Mouse (Mus musculus): Measurements from ENCODE around the gene Kif19a. TPM values are rescaled to one million over a fixed set of nuclear protein-coding genes. Genes with fewer than 3 reads are reported as not detected.

Gene Kif19a
- polyA plus RNA-seq, 2 experiments, result 0.09 TPM; not detected in 1

GRCm38 (mm10) chr11:114791891-114792411 is 26.8 kb downstream of the Kif19a start:
- Histone ChIP-seq H3K9ac (replicated peaks) (no peak overlapping the region), H3K9me3 (ENCODE audit: control insufficient read depth, low read length) (no peaks in the 10 kb centered on the region), H3K4me1 (replicated peaks; ENCODE audit: control insufficient read depth in 2 of 2, insufficient read depth in 2 of 2, low read length in 1 of 2) (no peaks in the 10 kb centered on the region), H3K4me2 (ENCODE audit: low read depth) (peak overlapping the region; percentile 39), H3K4me3 (ENCODE audit: insufficient read depth in 1 of 2, low read depth in 2 of 2, low read length in 2 of 2) (peak overlapping the region in 1 of 2 experiments; percentile 2; a peak in 1 of 4 replicates), H3K27me3 (ENCODE audit: control insufficient read depth, insufficient read depth, low read length) (peaks cover 44% of the 10 kb centered on the region), H3K27ac (no peak overlapping the region), H3K36me3 (replicated peaks; ENCODE audit: control insufficient read depth, insufficient read depth, low read depth) (no peaks in the 10 kb centered on the region)
- no peak for ATAC-seq (ENCODE audit: insufficient read depth)
- no peak for DNase-seq (ENCODE audit: low read depth in 3 of 3, low spot score in 3 of 3)
- WGBS (ENCODE audit: insufficient replicate concordance), result 3% methylated on average over 59 of the region's 59 CpGs
- TF ChIP-seq EP300 (IDR thresholded peaks at IDR 0.05; ENCODE audit: low read depth) (no peak), CTCF (IDR thresholded peaks at IDR 0.05; ENCODE audit: low read depth) (no peak)

- H3K4me2 ChIP-seq (ENCODE audit: low read depth), result no peak overlapping the region
- no peak for TF ChIP-seq EP300 (IDR thresholded peaks at IDR 0.05; ENCODE audit: low read depth)
- TF ChIP-seq CTCF (IDR thresholded peaks at IDR 0.05; ENCODE audit: low read depth), result no peak
- DNase-seq (ENCODE audit: low read depth in 3 of 3, low spot score in 3 of 3) (no peak), ATAC-seq (ENCODE audit: insufficient read depth) (no peak)
- H3K4me1 ChIP-seq (replicated peaks; ENCODE audit: control insufficient read depth in 2 of 2, insufficient read depth in 2 of 2, low read length in 1 of 2), result no peaks in the 10 kb centered on the region
- H3K4me3 ChIP-seq (ENCODE audit: insufficient read depth in 1 of 2, low read depth in 2 of 2, low read length in 2 of 2), result no peak overlapping the region
- H3K27me3 ChIP-seq (ENCODE audit: control insufficient read depth, insufficient read depth, low read length), result peaks cover 44% of the 10 kb centered on the region
- no peaks in the 10 kb centered on the region for H3K9me3 ChIP-seq (ENCODE audit: control insufficient read depth, low read length)
- H3K27ac ChIP-seq, result no peak overlapping the region
- 20% methylated on average over 5 of the region's 5 CpGs for WGBS (ENCODE audit: insufficient replicate concordance)
- H3K9ac ChIP-seq (replicated peaks), result no peak overlapping the region
- H3K36me3 ChIP-seq (replicated peaks; ENCODE audit: control insufficient read depth, insufficient read depth, low read depth), result no peaks in the 10 kb centered on the region
These were observed 27.8 kb downstream of the Kif19a start for GRCm38 (mm10) chr11:114792931-114793494.

- H3K27me3 ChIP-seq (ENCODE audit: control insufficient read depth, insufficient read depth, low read length), result peaks cover 44% of the 10 kb centered on the region
- H3K4me1 ChIP-seq (replicated peaks; ENCODE audit: control insufficient read depth in 2 of 2, insufficient read depth in 2 of 2, low read length in 1 of 2), result no peaks in the 10 kb centered on the region
- no peaks in the 10 kb centered on the region for H3K9me3 ChIP-seq (ENCODE audit: control insufficient read depth, low read length)
- ATAC-seq (ENCODE audit: insufficient read depth) (no peak), DNase-seq (ENCODE audit: low read depth in 3 of 3, low spot score in 3 of 3) (no peak)
- TF ChIP-seq EP300 (IDR thresholded peaks at IDR 0.05; ENCODE audit: low read depth), result no peak
- TF ChIP-seq CTCF (IDR thresholded peaks at IDR 0.05; ENCODE audit: low read depth), result no peak
- no peak overlapping the region for H3K4me2 ChIP-seq (ENCODE audit: low read depth)
- no peaks in the 10 kb centered on the region for H3K36me3 ChIP-seq (replicated peaks; ENCODE audit: control insufficient read depth, insufficient read depth, low read depth)
- no peak overlapping the region for H3K4me3 ChIP-seq (ENCODE audit: insufficient read depth in 1 of 2, low read depth in 2 of 2, low read length in 2 of 2)
- WGBS (ENCODE audit: insufficient replicate concordance), result 56% methylated on average over 19 of the region's 19 CpGs
- no peak overlapping the region for H3K9ac ChIP-seq (replicated peaks)
- H3K27ac ChIP-seq, result no peak overlapping the region
These were observed 28.8 kb downstream of the Kif19a start for GRCm38 (mm10) chr11:114793868-114794545.

GRCm38 (mm10) chr11:114794691-114795090 is 29.5 kb downstream of the Kif19a start:
- no peak for TF ChIP-seq EP300 (IDR thresholded peaks at IDR 0.05; ENCODE audit: low read depth)
- TF ChIP-seq CTCF (IDR thresholded peaks at IDR 0.05; ENCODE audit: low read depth), result no peak
- H3K27me3 ChIP-seq (ENCODE audit: control insufficient read depth, insufficient read depth, low read length), result peaks cover 39% of the 10 kb centered on the region
- H3K4me2 ChIP-seq (ENCODE audit: low read depth), result no peak overlapping the region

GRCm38 (mm10) chr11:114795231-114795746 is 30.1 kb downstream of the Kif19a start:
- ATAC-seq (ENCODE audit: insufficient read depth) (no peak), DNase-seq (ENCODE audit: low read depth in 3 of 3, low spot score in 3 of 3) (no peak)
- Histone ChIP-seq H3K36me3 (replicated peaks; ENCODE audit: control insufficient read depth, insufficient read depth, low read depth) (no peaks in the 10 kb centered on the region), H3K4me3 (ENCODE audit: insufficient read depth in 1 of 2, low read depth in 2 of 2, low read length in 2 of 2) (peak overlapping the region in 1 of 2 experiments; percentile 30; a peak in 3 of 4 replicates), H3K27me3 (ENCODE audit: control insufficient read depth, insufficient read depth, low read length) (peaks cover 33% of the 10 kb centered on the region), H3K9ac (replicated peaks) (no peak overlapping the region), H3K27ac (no peak overlapping the region), H3K4me1 (replicated peaks; ENCODE audit: control insufficient read depth in 2 of 2, insufficient read depth in 2 of 2, low read length in 1 of 2) (no peaks in the 10 kb centered on the region), H3K9me3 (ENCODE audit: control insufficient read depth, low read length) (no peaks in the 10 kb centered on the region), H3K4me2 (ENCODE audit: low read depth) (peak overlapping the region; percentile 54)
- TF ChIP-seq EP300 (IDR thresholded peaks at IDR 0.05; ENCODE audit: low read depth) (no peak), CTCF (IDR thresholded peaks at IDR 0.05; ENCODE audit: low read depth) (peak; percentile 30)
- 0% methylated on average over 7 of the region's 7 CpGs for WGBS (ENCODE audit: insufficient replicate concordance)

More at GRCm38 (mm10) chr11:114794691-114795090, 29.5 kb downstream of the Kif19a start:
- Histone ChIP-seq H3K9me3 (ENCODE audit: control insufficient read depth, low read length) (no peaks in the 10 kb centered on the region), H3K4me3 (ENCODE audit: insufficient read depth in 1 of 2, low read depth in 2 of 2, low read length in 2 of 2) (no peak overlapping the region), H3K36me3 (replicated peaks; ENCODE audit: control insufficient read depth, insufficient read depth, low read depth) (no peaks in the 10 kb centered on the region), H3K9ac (replicated peaks) (no peak overlapping the region), H3K27ac (no peak overlapping the region), H3K4me1 (replicated peaks; ENCODE audit: control insufficient read depth in 2 of 2, insufficient read depth in 2 of 2, low read length in 1 of 2) (no peaks in the 10 kb centered on the region)
- no peak for ATAC-seq (ENCODE audit: insufficient read depth)
- no peak for DNase-seq (ENCODE audit: low read depth in 3 of 3, low spot score in 3 of 3)
- WGBS (ENCODE audit: insufficient replicate concordance), result 52% methylated on average over 4 of the region's 4 CpGs

Measured in liver, embryonic 14.5 days (tissue).